Mouse (Mus musculus) liver, embryonic 14.5 days (tissue): ENCODE data around the gene Csf3.

ENCODE experiments used
- CTCF ChIP-seq: IDR thresholded peaks from 2 replicates; pipeline ENCODE4 v1.5.1; 2016; ENCODE audit warnings: antibody characterized with exemption, low read depth, control low read depth
- EP300 ChIP-seq: IDR thresholded peaks from 2 replicates; pipeline ENCODE4 v1.6.1; 2016; ENCODE audit warnings: antibody characterized with exemption, low read depth

DNA sequence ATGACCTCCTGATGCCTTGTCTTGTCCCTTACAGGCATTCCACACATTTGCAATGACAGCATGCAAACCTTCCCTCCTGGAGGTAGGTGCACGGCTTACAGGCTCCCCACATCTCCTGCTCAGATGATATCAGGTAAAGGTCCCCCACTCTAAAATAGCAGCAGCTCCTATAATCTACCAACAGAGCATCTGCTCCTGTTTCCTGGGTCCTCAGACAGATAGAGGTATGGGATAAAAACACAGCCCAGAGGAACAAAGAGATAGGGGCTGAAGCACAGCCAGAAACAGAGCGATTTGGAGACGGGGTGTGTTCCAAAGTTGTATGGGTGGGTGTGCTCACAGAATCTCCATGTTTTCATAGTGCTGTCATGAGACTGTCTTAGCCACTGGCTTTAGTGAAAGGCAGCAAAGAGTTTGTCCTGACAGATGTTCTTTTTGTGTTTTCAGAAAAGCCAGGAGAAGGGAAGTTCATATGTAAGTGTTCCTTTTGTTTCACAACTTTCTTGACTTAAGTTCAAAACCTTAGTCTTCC, 29.7 kb upstream of the Csf3 start:
- TF ChIP-seq CTCF (no peak), EP300 (no peak)
